Mouse (Mus musculus) heart, embryonic 10.5 days (tissue): ENCODE measurements around the gene Grid2. TPM values are rescaled to one million over a fixed set of nuclear protein-coding genes. Genes with fewer than 3 reads are reported as not detected.

Experiments
- DNase-seq: peaks from one replicate; pipeline ENCODE4 v3.0.0-alpha.2; 2017; ENCODE audit warnings: low spot score
- H3K27ac ChIP-seq: fragments of 300-500 bp; sonication (generic); 2 replicates; pipeline ENCODE4 v1.5.1; 2016; ENCODE audit warnings: mild to moderate bottlenecking
- H3K27me3 ChIP-seq: fragments of 300-500 bp; sonication (generic); 2 replicates; pipeline ENCODE4 v1.6.1; 2016; ENCODE audit warnings: mild to moderate bottlenecking; ENCODE audit not compliant: poor library complexity, insufficient read depth, severe bottlenecking
- H3K36me3 ChIP-seq: fragments of 300-500 bp; sonication (generic); 2 replicates; pipeline ENCODE4 v1.6.1; 2016; ENCODE audit warnings: mild to moderate bottlenecking, moderate library complexity
- H3K4me1 ChIP-seq: fragments of 300-500 bp; sonication (generic); 2 replicates; pipeline ENCODE4 v1.6.1; 2016; ENCODE audit warnings: mild to moderate bottlenecking
- H3K4me3 ChIP-seq: fragments of 300-500 bp; sonication (generic); 2 replicates; pipeline ENCODE4 v1.5.1; 2016; ENCODE audit warnings: mild to moderate bottlenecking, moderate library complexity
- H3K9me3 ChIP-seq: fragments of 300-500 bp; sonication (generic); 2 replicates; pipeline ENCODE4 v1.6.1; 2016; ENCODE audit warnings: mild to moderate bottlenecking, moderate library complexity
- WGBS: fragments of 180-500 bp; shearing (Covaris S2); methylation state at CpG from one replicate; pipeline ENCODE4 v1.1.7; 2016; 5-methylcytosine and 5-hydroxymethylcytosine counted together
- polyA plus RNA-seq: library from polyadenylated mRNA; unstranded; fragments of >200 nt; fragmentation: Nextera tagmentation; extraction: Ambion mirVana; gene quantifications from 2 replicates; pipeline ENCODE4 v1.2.1, GENCODE M21; 2016

Gene Grid2
- polyA plus RNA-seq, 1 experiment from 2014 or later = 0.60 TPM

DNA sequence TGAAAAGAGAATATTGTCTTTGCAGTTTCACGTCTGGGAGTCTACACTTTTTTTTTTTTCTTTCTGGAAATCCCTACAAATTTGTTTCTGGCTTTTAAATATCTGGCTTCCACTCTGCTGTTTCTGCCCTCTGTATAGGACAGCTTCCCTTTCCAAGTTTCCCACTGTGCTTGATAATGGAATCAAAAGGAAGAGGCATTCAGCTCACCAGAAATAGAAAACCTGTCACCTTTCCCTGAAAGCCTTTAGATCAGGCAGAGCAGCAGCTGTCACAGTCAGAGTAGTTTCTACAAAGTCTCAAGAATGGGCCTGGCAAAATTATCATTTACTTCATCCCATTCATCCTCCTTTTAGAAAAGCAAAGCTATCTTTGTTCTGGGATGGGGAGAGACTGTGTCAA is 1042.0 kb downstream of the Grid2 start:
- H3K4me1 ChIP-seq = no peaks in the 10 kb centered on the region
- no peak for DNase-seq
- H3K27ac ChIP-seq = no peak overlapping the region
- no peaks in the 10 kb centered on the region for H3K9me3 ChIP-seq
- H3K4me3 ChIP-seq = no peak overlapping the region
- 64% methylated on average over 1 of the region's 1 CpGs for WGBS
- no peaks in the 10 kb centered on the region for H3K36me3 ChIP-seq
- no peaks in the 10 kb centered on the region for H3K27me3 ChIP-seq

DNA sequence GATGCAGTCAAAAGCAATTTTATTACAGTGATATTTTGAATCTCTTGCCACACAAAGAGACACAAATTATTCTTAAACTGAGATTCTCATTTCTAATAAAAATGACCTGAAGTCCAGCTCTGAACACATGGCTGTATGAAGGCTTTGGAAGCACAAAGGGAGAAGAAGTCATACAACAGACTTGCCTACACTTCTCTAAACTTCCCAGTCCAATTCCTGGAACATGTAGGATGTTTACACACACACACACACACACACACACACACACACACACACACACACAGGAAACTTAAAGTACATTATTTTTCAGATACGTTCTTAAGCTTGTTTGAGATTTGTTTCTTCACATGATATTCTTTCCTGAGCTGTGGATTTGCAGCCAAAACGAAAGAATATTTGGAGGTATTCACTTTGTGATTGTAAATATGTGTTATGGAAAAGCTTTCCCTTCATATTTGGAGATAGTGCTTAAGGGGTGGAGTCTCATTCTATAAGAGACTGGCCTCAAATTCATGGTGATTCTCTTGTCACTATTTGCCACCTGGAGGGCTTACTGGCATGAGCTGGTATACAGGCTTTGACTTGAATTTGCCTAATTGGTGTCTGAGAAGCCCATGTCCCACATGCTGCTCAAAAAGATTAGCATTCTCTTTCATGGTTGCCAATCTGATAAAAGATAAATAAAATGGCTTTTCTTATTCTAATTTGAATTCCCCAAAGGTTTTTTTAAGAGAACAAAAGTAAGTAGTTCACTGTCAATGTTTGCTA is 1049.2 kb downstream of the Grid2 start:
- Histone ChIP-seq H3K9me3 (no peaks in the 10 kb centered on the region), H3K4me3 (no peak overlapping the region), H3K36me3 (no peaks in the 10 kb centered on the region), H3K4me1 (no peaks in the 10 kb centered on the region), H3K27me3 (no peaks in the 10 kb centered on the region), H3K27ac (no peak overlapping the region)
- WGBS = 64% methylated on average over 2 of the region's 2 CpGs
- no peak for DNase-seq

DNA sequence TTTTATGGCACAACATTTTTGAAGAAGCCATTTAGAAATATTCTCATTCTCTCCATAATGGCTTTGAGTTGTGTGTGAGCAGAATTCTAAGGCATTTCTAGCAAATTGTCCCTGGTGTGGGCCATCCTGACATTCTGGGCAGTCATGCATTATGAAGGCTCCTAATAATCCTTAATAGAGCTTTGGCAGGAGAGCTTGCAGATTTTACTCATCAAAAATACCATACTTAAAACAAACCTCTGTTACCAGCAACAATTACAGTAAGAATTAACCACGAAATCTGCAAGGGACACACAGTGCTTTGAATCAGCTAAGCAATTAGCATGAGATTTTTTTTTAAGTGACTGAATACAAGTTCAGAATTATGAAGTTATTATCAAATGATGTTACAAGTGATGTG is 1053.0 kb downstream of the Grid2 start:
- no peaks in the 10 kb centered on the region for H3K27me3 ChIP-seq
- H3K27ac ChIP-seq = no peak overlapping the region
- WGBS = 78% methylated on average over 1 of the region's 1 CpGs
- H3K9me3 ChIP-seq = no peaks in the 10 kb centered on the region
- H3K4me1 ChIP-seq = no peaks in the 10 kb centered on the region
- no peaks in the 10 kb centered on the region for H3K36me3 ChIP-seq
- no peak for DNase-seq
- no peak overlapping the region for H3K4me3 ChIP-seq

DNA sequence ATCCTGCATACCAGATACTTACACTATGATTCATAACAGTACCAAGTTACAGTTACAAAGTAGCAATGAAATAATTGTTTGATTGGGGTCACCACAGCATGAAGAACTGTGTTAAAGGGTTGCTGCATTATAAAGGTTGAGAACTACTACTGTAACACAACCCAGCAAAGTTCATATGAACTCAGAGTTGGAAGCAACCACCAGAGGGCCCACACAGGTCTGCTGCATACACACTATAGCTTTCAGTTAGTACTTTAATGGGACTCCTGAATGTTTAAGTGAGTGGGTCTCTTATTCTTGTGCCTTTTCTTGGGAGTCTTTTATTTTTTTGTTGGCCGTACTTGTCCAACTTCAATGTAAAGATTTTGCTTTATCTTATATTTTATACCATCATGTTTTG is 1057.5 kb downstream of the Grid2 start:
- Histone ChIP-seq H3K4me1 (no peaks in the 10 kb centered on the region), H3K36me3 (no peaks in the 10 kb centered on the region), H3K9me3 (no peaks in the 10 kb centered on the region), H3K27me3 (no peaks in the 10 kb centered on the region), H3K27ac (no peak overlapping the region), H3K4me3 (no peak overlapping the region)
- no peak for DNase-seq
- 86% methylated on average over 1 of the region's 1 CpGs for WGBS

DNA sequence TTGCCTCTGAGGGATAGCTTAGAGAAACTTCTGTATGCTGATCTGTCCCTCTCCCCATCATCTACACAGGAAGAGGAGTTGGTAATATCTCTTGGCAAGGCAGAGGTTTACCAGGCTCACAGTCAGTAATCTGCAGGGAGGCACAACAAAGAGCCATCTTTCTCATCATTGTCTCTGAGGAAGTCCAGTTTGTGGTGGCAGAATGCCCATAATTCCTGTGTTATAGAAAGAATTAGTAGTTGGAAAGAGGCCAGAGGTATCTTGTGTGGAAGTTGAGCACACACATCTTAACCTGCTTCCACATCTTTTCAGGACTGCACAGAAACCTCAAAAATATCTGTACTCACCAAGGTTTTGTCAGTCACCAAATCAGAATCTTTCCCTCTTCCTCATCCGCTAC is 1071.3 kb downstream of the Grid2 start:
- H3K36me3 ChIP-seq = no peaks in the 10 kb centered on the region
- no peak overlapping the region for H3K27ac ChIP-seq
- H3K27me3 ChIP-seq = no peaks in the 10 kb centered on the region
- no peaks in the 10 kb centered on the region for H3K4me1 ChIP-seq
- no peaks in the 10 kb centered on the region for H3K9me3 ChIP-seq
- no peak for DNase-seq
- H3K4me3 ChIP-seq = no peak overlapping the region
- WGBS = 85% methylated on average over 1 of the region's 1 CpGs

DNA sequence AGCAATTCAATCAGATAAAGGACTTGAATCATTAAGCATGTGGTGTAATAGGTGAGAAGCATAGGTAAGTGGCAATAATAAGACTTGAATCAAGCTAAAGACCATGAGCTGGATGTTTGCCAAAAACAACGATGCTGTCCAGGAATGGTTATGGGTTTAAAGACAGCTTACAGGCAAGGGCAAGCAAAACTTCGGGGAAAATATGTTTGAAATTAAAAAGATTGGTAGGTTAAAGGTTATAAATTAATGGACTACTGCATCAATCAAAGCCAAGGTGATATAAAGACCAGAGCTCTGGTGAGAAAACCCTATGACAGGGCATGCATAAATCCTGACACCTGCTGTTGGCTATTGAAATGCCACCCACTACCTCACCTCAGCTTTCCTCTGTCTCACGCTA is 1072.2 kb downstream of the Grid2 start:
- Histone ChIP-seq H3K4me1 (no peaks in the 10 kb centered on the region), H3K4me3 (no peak overlapping the region), H3K27me3 (no peaks in the 10 kb centered on the region), H3K9me3 (no peaks in the 10 kb centered on the region), H3K36me3 (no peaks in the 10 kb centered on the region), H3K27ac (no peak overlapping the region)
- 65% methylated on average over 3 of the region's 3 CpGs for WGBS
- no peak for DNase-seq

DNA sequence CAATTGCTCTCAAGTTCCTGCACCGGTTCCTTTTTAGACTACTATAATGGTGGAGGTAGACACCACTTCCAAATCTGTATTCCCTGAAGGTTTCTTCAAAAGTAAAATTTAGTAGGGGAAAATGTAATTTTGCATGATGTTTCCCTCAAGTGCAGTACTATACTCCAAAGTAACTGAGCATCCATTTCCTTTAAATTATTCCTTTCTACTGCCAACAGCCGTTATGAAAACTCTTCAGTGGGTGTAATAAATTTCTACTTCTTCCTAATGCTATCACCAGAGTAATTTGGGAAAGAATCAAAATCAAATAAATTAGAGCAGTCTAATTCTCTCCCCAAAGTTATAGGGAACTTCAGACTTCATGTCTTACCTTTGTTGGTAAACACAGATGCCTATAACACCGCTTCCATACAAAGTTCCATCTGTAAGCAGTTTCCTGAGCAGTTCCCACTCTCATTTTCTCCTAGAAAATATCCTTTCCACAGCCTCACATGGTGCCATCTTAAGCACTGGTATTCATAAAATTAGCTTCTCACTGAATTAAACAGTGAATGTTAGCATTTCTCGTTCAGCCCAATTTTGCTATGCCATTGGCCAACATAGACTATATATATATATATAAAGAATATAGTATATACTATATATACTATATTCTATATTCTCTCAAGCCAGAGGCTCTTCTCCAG is 1142.9 kb downstream of the Grid2 start:
- 89% methylated on average over 4 of the region's 4 CpGs for WGBS
- Histone ChIP-seq H3K36me3 (no peaks in the 10 kb centered on the region), H3K4me1 (no peaks in the 10 kb centered on the region)

DNA sequence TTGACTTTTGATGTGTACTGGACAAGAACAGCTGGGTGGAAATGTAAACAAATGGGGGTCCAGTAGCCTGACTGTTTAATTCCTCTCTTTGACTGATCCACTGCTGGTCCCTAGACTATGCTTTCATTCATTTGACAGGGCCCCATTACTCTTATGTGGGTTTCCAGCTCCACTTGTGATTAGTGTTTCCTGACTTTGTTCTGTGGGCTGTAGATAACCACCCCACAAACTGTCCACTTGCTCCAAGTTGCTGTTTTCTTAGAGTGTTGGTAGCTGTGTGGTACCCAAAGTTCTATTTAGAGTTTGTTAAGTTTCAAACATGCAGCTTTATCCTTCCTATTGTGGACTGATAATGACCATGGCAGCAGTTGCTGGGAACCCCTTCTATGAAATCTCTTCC is 1172.0 kb downstream of the Grid2 start:
- Histone ChIP-seq H3K4me1 (no peaks in the 10 kb centered on the region), H3K36me3 (no peaks in the 10 kb centered on the region), H3K4me3 (no peak overlapping the region), H3K27me3 (no peaks in the 10 kb centered on the region), H3K27ac (no peak overlapping the region), H3K9me3 (no peaks in the 10 kb centered on the region)
- DNase-seq = no peak

More for the DNA sequence above, 1142.9 kb downstream of the Grid2 start:
- Histone ChIP-seq H3K4me3 (no peak overlapping the region), H3K27me3 (no peaks in the 10 kb centered on the region), H3K27ac (no peak overlapping the region), H3K9me3 (no peaks in the 10 kb centered on the region)
- DNase-seq = no peak

DNA sequence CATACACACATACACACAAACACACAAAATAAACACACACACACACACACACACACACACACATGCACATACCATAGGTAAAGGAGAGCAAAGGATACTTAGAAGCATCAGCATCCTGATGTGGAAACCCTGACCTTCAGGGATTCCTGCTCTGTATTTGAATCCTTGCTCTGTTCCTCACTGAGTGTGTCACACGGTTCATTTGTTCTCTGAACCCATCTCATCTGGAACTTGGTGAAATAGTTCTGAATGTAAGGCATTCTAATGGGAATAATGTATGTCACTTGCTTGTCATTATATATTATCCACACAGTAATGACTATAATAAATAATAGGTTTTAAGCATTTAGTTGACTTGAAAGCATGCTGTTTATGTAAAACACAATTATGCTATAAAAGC is 1173.2 kb downstream of the Grid2 start:
- no peaks in the 10 kb centered on the region for H3K36me3 ChIP-seq
- H3K27ac ChIP-seq = no peak overlapping the region
- H3K27me3 ChIP-seq = no peaks in the 10 kb centered on the region
- H3K4me3 ChIP-seq = no peak overlapping the region
- no peaks in the 10 kb centered on the region for H3K9me3 ChIP-seq
- WGBS = 59% methylated on average over 1 of the region's 1 CpGs
- DNase-seq = no peak
- H3K4me1 ChIP-seq = no peaks in the 10 kb centered on the region

DNA sequence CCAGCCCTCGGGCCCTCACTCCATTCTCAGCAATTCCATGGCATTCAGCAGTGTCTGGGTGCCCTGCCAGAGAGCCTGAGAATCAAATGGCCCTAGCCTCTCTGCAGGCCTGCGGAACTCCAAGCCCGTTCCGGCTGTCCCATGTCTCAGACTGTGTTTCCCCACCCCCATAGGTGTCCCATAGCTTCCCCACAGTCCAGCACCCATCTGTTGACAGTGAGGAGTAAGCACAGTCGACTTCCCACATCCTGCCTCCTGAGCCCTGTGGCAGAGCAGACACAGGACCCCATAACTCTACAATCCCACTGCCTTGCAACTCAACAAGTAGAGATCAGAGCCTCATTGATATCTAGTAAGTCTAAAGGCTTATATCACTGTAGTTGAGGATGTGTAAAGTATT is 1192.5 kb downstream of the Grid2 start:
- Histone ChIP-seq H3K36me3 (no peaks in the 10 kb centered on the region), H3K27ac (no peak overlapping the region), H3K27me3 (no peaks in the 10 kb centered on the region), H3K4me3 (no peak overlapping the region), H3K4me1 (no peaks in the 10 kb centered on the region), H3K9me3 (no peaks in the 10 kb centered on the region)
- 78% methylated on average over 5 of the region's 5 CpGs for WGBS
- no peak for DNase-seq

DNA sequence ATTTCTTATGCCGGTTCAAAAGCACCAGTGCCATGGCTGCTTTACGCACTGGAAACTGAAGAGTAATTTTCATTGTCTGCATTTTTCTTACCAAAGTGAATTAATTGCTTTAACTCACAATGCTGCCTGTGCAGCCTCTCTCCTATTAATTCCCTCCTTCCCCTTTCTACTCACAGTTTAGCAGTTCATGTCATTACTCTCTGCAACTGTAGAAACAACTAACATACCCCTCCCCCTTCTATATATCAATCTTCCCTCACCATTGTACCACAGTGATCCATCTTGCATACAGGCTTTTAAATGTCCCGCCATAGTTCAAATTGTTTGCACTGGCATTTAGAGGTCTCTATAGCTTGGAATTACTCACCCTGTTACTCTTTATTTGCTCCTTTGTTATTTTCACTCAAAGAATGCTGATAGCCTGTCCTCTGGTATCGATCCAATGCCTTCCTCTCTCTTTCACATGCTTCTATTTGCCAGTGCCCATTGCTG is 1193.2 kb downstream of the Grid2 start:
- Histone ChIP-seq H3K4me3 (no peak overlapping the region), H3K27me3 (no peaks in the 10 kb centered on the region), H3K36me3 (no peaks in the 10 kb centered on the region), H3K27ac (no peak overlapping the region), H3K9me3 (no peaks in the 10 kb centered on the region), H3K4me1 (no peaks in the 10 kb centered on the region)
- no peak for DNase-seq
- 84% methylated on average over 4 of the region's 4 CpGs for WGBS

DNA sequence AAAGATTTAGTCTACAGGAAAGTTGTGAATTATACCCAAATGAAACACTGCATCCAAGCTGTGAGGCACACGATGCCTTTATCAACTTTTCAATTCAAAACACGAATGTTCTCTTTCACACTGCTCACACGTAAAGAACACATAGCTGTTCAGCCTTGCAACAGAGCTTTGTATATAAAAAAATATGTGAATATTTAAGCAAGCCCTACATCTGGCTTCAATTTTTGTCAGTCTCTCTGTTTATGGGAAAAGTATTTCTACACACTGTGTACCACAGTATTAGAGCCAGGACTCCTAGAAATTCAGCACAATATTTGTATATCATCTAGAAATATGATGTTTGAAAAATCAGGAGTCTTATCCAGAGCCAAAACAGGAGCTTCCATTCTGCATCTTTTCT is 1195.1 kb downstream of the Grid2 start:
- Histone ChIP-seq H3K4me1 (no peaks in the 10 kb centered on the region), H3K36me3 (no peaks in the 10 kb centered on the region), H3K4me3 (no peak overlapping the region), H3K9me3 (no peaks in the 10 kb centered on the region), H3K27ac (no peak overlapping the region), H3K27me3 (no peaks in the 10 kb centered on the region)
- DNase-seq = no peak
- 84% methylated on average over 3 of the region's 3 CpGs for WGBS

DNA sequence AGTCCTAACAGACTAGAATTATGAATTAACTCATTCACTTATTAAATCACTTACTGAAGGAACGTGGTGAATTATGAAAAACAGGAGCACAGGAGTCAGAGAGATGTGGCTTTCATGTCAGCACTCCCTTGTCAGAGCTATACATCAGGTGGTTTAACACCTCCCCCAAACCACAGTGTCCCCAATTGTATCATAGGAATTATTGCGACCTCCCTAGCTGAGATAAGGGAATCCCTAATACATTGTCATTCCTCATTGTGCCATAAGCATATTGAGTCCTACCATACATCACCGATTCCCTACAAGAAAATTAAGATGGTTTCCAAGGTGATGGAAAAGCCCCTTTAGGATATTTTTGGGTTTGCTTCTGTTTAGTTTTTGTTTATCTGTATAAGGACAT is 1224.2 kb downstream of the Grid2 start:
- WGBS = 78% methylated on average over 3 of the region's 3 CpGs
- no peak for DNase-seq
- Histone ChIP-seq H3K27ac (no peak overlapping the region), H3K9me3 (no peaks in the 10 kb centered on the region), H3K4me1 (no peaks in the 10 kb centered on the region), H3K27me3 (no peaks in the 10 kb centered on the region), H3K4me3 (no peak overlapping the region), H3K36me3 (no peaks in the 10 kb centered on the region)
